Mouse (Mus musculus) cerebellum, adult 9-10 months (tissue): Measurements from ENCODE around the gene Cryzl1.
"Not testable (repeated sequence)": the region's sequence is repeated elsewhere in the genome, so short reads cannot be mapped to it uniquely, and the experiment has no call there.

Source experiments
- DNase-seq: peaks from one replicate; pipeline ENCODE4 v3.0.0; 2022

Gene Cryzl1

GRCm38 (mm10) chr16:91688023-91688618 lies 40.7 kb downstream of the Cryzl1 start:
- DNase-seq, result no peak

DNA sequence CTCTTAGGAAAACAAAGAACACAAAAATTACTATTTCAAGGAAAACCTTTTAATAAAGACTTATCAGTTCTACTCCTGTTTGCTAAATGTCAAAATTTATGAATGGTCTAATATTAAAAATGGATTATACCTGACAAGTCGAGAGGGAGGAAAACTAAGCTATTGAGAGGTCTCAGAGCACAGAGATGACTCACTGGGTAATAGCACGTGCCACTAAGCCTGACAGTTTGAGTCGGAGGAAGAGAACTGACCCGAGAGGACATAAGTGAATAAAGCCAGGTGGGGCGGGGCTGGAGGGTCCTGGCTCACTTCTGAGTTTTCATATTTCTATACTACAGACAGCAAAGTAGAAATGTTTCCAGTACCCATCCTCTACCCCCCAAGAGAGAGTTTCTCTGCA lies 42.4 kb downstream of the Cryzl1 start:
- no peak for DNase-seq

DNA sequence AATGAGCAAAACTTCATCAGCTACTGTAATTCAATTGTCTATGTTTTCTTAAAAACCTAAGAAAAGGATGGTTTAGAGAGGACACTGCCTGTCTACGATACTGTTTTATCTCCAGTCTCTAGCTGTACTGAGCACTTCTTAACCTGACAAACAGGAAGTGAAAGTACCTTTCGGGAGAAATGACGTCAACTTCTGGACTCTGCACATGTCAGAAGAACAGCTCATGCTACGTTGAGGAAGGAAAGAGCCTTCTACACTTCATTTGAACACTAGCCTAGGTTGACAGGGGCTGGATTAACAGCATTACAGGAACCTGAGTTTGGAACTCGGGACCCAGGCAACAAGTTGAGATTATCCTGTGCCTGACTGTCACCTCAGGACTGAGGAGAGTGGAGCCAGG lies 43.2 kb downstream of the Cryzl1 start:
- no peak for DNase-seq

DNA sequence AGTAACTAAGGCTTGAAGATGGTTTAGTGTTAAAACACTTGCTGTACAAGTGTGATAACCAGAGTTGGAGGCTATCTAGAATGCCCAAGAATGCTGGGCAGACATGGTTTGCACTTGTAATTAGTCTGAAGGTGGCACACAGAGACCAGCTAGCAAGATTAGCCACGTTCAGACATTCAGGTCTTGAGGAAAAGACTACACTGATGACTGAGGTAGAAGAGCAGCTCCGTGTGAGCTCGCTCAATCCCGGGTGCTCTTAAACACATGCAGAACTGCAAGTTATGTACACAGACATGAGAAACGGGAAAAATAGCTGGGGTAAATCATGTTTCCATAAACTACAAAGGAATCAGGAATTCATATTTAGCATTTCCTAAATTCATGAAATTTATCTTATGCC lies 48.1 kb downstream of the Cryzl1 start:
- no peak for DNase-seq

- DNase-seq, result no peak
Measured at GRCm38 (mm10) chr16:91678147-91678911, 50.4 kb downstream of the Cryzl1 start.

DNA sequence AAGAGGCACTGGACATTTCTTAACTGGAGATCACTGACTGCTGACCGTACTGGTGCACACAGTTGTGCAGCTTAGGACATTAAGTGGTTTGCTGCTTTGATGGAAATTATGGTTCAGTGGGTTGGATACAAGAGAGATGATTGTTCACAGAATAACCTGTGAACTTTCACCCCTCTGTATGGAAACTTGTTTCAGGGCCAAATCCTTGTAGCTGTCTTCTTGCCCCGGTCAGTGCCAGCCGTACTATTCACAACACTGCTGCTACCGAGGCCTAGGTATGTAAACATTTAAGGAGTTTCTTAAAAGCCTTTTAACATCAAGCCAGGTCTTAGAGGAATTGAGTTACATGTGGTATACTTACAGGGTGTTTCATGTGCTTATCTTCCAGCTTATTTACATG lies 54.3 kb downstream of the Cryzl1 start:
- no peak for DNase-seq

- no peak for DNase-seq
Measured at GRCm38 (mm10) chr16:91663795-91664194, 65.0 kb downstream of the Cryzl1 start.

DNA sequence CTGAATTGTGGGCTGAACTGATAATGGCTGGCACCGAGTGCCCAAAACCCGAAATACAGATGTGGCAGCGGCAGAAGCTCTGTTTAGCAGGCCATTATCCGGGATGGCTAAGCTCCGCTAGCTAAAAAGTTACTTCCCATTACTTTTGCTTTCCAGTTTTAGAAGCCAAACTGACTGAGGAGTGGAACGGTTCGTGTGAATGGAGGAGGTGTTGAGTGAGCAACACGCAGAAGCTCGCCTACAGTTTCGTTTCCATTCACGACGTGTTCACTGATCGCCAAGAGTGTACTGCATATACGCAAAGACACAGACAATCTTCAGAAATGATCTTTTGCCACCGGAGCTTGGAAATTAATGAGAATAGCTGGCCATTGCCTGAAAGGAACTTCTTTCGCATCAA lies 66.4 kb downstream of the Cryzl1 start:
- no peak for DNase-seq

- no peak for DNase-seq
Measured at GRCm38 (mm10) chr16:91661397-91661796, 67.4 kb downstream of the Cryzl1 start.

DNA sequence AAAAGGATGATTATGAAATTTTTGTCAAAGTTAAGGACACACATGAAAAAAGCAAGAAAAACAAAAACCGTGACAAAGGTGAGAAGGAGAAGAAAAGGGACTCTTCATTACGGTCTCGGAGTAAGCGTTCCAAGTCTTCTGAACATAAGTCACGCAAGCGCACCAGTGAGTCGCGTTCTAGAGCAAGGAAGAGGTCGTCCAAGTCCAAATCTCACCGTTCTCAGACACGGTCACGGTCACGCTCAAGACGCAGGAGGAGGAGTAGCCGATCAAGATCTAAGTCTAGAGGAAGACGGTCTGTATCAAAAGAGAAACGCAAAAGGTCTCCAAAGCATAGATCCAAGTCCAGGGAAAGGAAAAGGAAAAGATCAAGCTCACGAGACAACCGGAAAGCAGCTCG lies 69.0 kb downstream of the Cryzl1 start:
- no peak for DNase-seq

- DNase-seq, result no peak
Measured at GRCm38 (mm10) chr16:91658471-91658870, 70.3 kb downstream of the Cryzl1 start.

DNA sequence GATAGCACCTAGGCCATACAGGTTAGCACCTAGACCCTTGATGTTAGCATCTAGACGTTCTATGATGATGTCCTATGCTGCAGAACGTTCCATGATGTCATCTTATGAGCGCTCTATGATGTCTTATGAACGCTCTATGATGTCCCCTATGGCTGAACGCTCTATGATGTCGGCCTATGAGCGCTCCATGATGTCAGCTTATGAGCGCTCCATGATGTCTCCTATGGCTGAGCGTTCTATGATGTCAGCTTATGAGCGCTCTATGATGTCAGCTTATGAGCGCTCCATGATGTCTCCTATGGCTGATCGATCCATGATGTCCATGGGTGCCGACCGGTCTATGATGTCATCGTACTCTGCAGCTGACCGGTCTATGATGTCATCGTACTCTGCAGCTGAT lies 71.5 kb downstream of the Cryzl1 start:
- DNase-seq, result no peak

GRCm38 (mm10) chr16:91655285-91655684 lies 73.5 kb downstream of the Cryzl1 start:
- no peak for DNase-seq

- DNase-seq, result no peak
Measured at GRCm38 (mm10) chr16:91652191-91652590, 76.6 kb downstream of the Cryzl1 start.

DNA sequence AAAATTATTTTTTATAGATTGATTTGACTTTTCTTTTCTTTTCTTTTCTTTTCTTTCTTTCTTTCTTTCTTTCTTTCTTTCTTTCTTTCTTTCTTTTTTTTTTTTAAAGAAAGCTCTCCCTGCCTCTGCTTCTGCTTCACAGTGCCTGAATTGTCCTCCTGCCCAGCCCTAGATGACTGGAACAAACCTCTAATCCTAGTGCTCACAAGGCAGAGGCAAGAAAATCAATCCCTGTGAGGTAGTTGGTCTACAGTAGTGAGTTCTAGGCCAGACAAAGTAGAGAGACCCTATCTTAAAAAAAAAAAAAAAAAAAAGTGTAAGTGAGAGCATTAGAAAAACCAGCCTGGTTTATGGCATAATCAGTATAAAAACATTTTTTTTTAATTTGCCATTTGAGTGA lies 79.0 kb downstream of the Cryzl1 start:
- DNase-seq, result no peak

GRCm38 (mm10) chr16:91649246-91649645 lies 79.5 kb downstream of the Cryzl1 start:
- DNase-seq, result no peak

- DNase-seq, result peak; percentile 68
Measured at GRCm38 (mm10) chr16:91648220-91648550, 80.6 kb downstream of the Cryzl1 start.

GRCm38 (mm10) chr16:91647461-91648219 lies 81.1 kb downstream of the Cryzl1 start, which contains the start of gene Son:
Gene Son (plus strand): TSS chr16:91647506.
- peak; percentile 96 for DNase-seq

GRCm38 (mm10) chr16:91646681-91647419 lies 81.9 kb downstream of the Cryzl1 start, which contains the start of gene Gart:
Gene Gart (minus strand): TSS chr16:91646952.
- peak; percentile 93 for DNase-seq

- DNase-seq, result peak; percentile 34
Measured at GRCm38 (mm10) chr16:91645995-91646602, 82.7 kb downstream of the Cryzl1 start.

DNA sequence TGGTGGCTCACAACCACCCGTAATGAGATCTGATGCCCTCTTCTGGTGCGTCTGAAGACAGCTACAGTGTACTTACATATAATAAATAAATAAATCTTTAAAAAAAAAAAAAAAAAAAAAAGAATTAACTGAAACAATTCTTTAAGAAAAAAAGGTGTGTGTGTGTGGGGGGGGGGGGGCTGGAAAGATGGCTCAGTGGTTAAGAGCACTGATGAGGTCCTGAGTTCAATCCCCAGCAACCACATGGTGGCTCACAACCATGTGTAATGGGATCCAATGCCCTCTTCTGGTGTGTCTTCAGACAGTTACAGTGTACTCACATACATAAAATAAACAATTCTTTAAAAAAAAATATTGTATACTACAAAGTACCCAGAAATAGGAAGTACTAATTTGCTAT lies 83.4 kb downstream of the Cryzl1 start:
- not testable (repeated sequence) for DNase-seq

DNA sequence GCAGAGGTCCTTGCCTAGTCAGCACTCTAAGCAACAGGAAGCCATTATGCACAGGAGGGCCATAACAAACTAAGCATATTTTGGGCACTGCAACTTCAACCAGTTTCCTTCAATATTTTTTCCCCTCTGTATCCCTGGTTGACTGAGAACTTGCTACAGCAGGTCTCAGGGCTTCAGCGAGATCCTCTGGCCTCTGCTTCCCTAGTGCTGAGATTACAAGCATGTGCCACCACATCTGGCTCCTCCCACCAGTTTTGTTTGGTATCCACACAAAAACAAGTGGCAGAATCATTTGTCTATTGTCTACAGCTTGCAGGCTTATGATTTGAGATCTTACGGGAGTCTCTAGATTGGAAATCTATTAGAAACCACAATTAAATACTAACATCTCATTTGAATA lies 83.9 kb downstream of the Cryzl1 start:
- no peak for DNase-seq

DNA sequence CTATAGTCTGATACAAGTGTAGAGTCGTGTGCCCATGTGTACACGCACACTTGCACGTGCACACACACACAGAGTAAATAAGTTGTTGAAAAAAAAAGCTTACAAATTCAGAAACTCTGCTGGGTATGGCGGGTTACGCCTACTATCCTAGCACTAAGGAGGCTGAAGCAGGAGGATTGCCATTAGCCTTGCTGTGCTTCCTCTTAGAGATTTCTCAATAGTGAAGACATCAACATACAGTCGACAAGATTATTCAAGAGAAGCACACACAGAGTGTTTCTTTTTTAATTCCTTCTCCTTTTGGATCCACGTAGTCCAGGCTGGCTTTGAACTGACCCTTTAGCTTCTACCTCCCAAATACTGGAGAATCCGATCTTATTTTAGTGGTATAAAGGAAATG lies 88.6 kb downstream of the Cryzl1 start:
- DNase-seq, result no peak
